Mouse (Mus musculus): ENCODE measurements around the gene Pbx2. TPM values are rescaled to one million over a fixed set of nuclear protein-coding genes. Genes with fewer than 3 reads are reported as not detected.
A peak's percentile ranks its signal among the peaks of the same experiment; 100 is the strongest.

The Pbx2 gene
- polyA plus RNA-seq, 1 experiment from 2014 or later = 6.5 TPM

- ATAC-seq = peak; percentile 21; the same call in 1 of the 2 replicates
Observed at GRCm38 (mm10) chr17:34592581-34593549, 1.8 kb downstream of the Pbx2 start.

GRCm38 (mm10) chr17:34593752-34594525 is 2.9 kb downstream of the Pbx2 start:
- WGBS = 44% methylated on average over 33 of the region's 34 CpGs
- Histone ChIP-seq H3K4me1 (replicated peaks; ENCODE audit: control insufficient read depth, insufficient read depth, low read length) (0 out of 2 replicates have a peak, but pooled peaks cover 5% of the 10 kb centered on the region), H3K9ac (ENCODE audit: low read depth, low read length) (0 out of 2 replicates have a peak overlapping the region, but pooled peaks have one; percentile 13), H3K27ac (ENCODE audit: low read depth, low read length) (no peak overlapping the region), H3K27me3 (replicated peaks; ENCODE audit: control insufficient read depth, insufficient read depth, low read length) (no peaks in the 10 kb centered on the region), H3K36me3 (ENCODE audit: control insufficient read depth, insufficient read depth) (peaks cover 25% of the 10 kb centered on the region; the same call in 1 of the 2 replicates), H3K4me2 (replicated peaks; ENCODE audit: low read depth) (peak overlapping the region; percentile 99), H3K9me3 (ENCODE audit: control insufficient read depth) (no peaks in the 10 kb centered on the region), H3K4me3 (ENCODE audit: low read depth, low read length) (peak overlapping the region; percentile 69)
- TF ChIP-seq CTCF (IDR thresholded peaks at IDR 0.05; ENCODE audit: low read depth) = peak; percentile 48
- ATAC-seq = no peak

More at GRCm38 (mm10) chr17:34592581-34593549, 1.8 kb downstream of the Pbx2 start:
- Histone ChIP-seq H3K4me1 (replicated peaks; ENCODE audit: control insufficient read depth, insufficient read depth, low read length) (peaks cover 8% of the 10 kb centered on the region; the same call in 1 of the 2 replicates), H3K9me3 (ENCODE audit: control insufficient read depth) (no peaks in the 10 kb centered on the region), H3K27ac (ENCODE audit: low read depth, low read length) (peak overlapping the region; percentile 87), H3K36me3 (ENCODE audit: control insufficient read depth, insufficient read depth) (peaks cover 25% of the 10 kb centered on the region; the same call in 1 of the 2 replicates), H3K27me3 (replicated peaks; ENCODE audit: control insufficient read depth, insufficient read depth, low read length) (no peaks in the 10 kb centered on the region), H3K4me3 (ENCODE audit: low read depth, low read length) (peak overlapping the region; percentile 69), H3K9ac (ENCODE audit: low read depth, low read length) (peak overlapping the region; percentile 78), H3K4me2 (replicated peaks; ENCODE audit: low read depth) (peak overlapping the region; percentile 99)
- no peak for TF ChIP-seq CTCF (IDR thresholded peaks at IDR 0.05; ENCODE audit: low read depth)
- WGBS = 2% methylated on average over 26 of the region's 32 CpGs

GRCm38 (mm10) chr17:34596098-34596497 is 5.0 kb downstream of the Pbx2 start:
- no peak overlapping the region for H3K4me3 ChIP-seq (ENCODE audit: low read depth, low read length)
- no peaks in the 10 kb centered on the region for H3K27me3 ChIP-seq (replicated peaks; ENCODE audit: control insufficient read depth, insufficient read depth, low read length)
- H3K4me1 ChIP-seq (replicated peaks; ENCODE audit: control insufficient read depth, insufficient read depth, low read length) = peaks cover 2% of the 10 kb centered on the region; the same call in 1 of the 2 replicates
- peaks cover 38% of the 10 kb centered on the region; the same call in 1 of the 2 replicates for H3K36me3 ChIP-seq (ENCODE audit: control insufficient read depth, insufficient read depth)
- no peak for ATAC-seq
- no peak overlapping the region for H3K27ac ChIP-seq (ENCODE audit: low read depth, low read length)
- H3K4me2 ChIP-seq (replicated peaks; ENCODE audit: low read depth) = no peak overlapping the region
- H3K9ac ChIP-seq (ENCODE audit: low read depth, low read length) = no peak overlapping the region
- 50% methylated on average over 8 of the region's 8 CpGs for WGBS
- TF ChIP-seq CTCF (IDR thresholded peaks at IDR 0.05; ENCODE audit: low read depth) = no peak
- no peaks in the 10 kb centered on the region for H3K9me3 ChIP-seq (ENCODE audit: control insufficient read depth)

- Histone ChIP-seq H3K27ac (ENCODE audit: low read depth, low read length) (no peak within 1 kb of the TSS; the same call in 1 of the 2 replicates), H3K4me1 (replicated peaks; ENCODE audit: control insufficient read depth, insufficient read depth, low read length) (peaks cover 2% of the 10 kb centered on the region; the same call in 1 of the 2 replicates), H3K9ac (ENCODE audit: low read depth, low read length) (0 out of 2 replicates have a peak within 1 kb of the TSS, but pooled peaks have one; percentile 17), H3K9me3 (ENCODE audit: control insufficient read depth) (no peaks in the 10 kb centered on the region), H3K36me3 (ENCODE audit: control insufficient read depth, insufficient read depth) (peaks cover 45% of the 10 kb centered on the region; the same call in 1 of the 2 replicates), H3K27me3 (replicated peaks; ENCODE audit: control insufficient read depth, insufficient read depth, low read length) (no peaks in the 10 kb centered on the region), H3K4me2 (replicated peaks; ENCODE audit: low read depth) (0 out of 2 replicates have a peak within 1 kb of the TSS, but pooled peaks have one; percentile 6), H3K4me3 (ENCODE audit: low read depth, low read length) (no peak within 1 kb of the TSS)
- no peak for ATAC-seq
- no peak for TF ChIP-seq CTCF (IDR thresholded peaks at IDR 0.05; ENCODE audit: low read depth)
- WGBS = 21% methylated on average over 6 of the region's 6 CpGs
Observed at GRCm38 (mm10) chr17:34597566-34598095, 6.6 kb downstream of the Pbx2 start, which contains the start of gene Ager. Gene Ager (plus strand): TSS chr17:34597862.

GRCm38 (mm10) chr17:34599891-34600290 is 8.8 kb downstream of the Pbx2 start:
- Histone ChIP-seq H3K4me3 (ENCODE audit: low read depth, low read length) (no peak overlapping the region), H3K4me1 (replicated peaks; ENCODE audit: control insufficient read depth, insufficient read depth, low read length) (peaks cover 5% of the 10 kb centered on the region; the same call in 1 of the 2 replicates), H3K36me3 (ENCODE audit: control insufficient read depth, insufficient read depth) (peaks cover 36% of the 10 kb centered on the region; the same call in 1 of the 2 replicates), H3K9me3 (ENCODE audit: control insufficient read depth) (no peaks in the 10 kb centered on the region), H3K4me2 (replicated peaks; ENCODE audit: low read depth) (no peak overlapping the region), H3K27me3 (replicated peaks; ENCODE audit: control insufficient read depth, insufficient read depth, low read length) (no peaks in the 10 kb centered on the region), H3K27ac (ENCODE audit: low read depth, low read length) (no peak overlapping the region), H3K9ac (ENCODE audit: low read depth, low read length) (no peak overlapping the region)
- no peak for TF ChIP-seq CTCF (IDR thresholded peaks at IDR 0.05; ENCODE audit: low read depth)
- no peak for ATAC-seq
- 72% methylated on average over 9 of the region's 9 CpGs for WGBS
